Mouse (Mus musculus) brain, embryonic 14.5 days (tissue): ENCODE data around the gene Tbl1xr1.

ENCODE experiments used
- CTCF ChIP-seq: fragments of 200-500 bp; IDR thresholded peaks from 2 replicates; pipeline ENCODE4 v1.5.1; 2012; ENCODE audit warnings: inconsistent platforms, mild to moderate bottlenecking, moderate library complexity, borderline replicate concordance; ENCODE audit not compliant: insufficient read depth, insufficient read length; ENCODE audit errors: extremely low read depth
- POLR2A ChIP-seq: fragments of 200-500 bp; IDR thresholded peaks from 2 replicates; pipeline ENCODE4 v1.6.1; 2012; ENCODE audit warnings: mild to moderate bottlenecking, inconsistent platforms, borderline replicate concordance; ENCODE audit not compliant: poor library complexity, insufficient read depth, insufficient read length, severe bottlenecking; ENCODE audit errors: extremely low read depth

DNA sequence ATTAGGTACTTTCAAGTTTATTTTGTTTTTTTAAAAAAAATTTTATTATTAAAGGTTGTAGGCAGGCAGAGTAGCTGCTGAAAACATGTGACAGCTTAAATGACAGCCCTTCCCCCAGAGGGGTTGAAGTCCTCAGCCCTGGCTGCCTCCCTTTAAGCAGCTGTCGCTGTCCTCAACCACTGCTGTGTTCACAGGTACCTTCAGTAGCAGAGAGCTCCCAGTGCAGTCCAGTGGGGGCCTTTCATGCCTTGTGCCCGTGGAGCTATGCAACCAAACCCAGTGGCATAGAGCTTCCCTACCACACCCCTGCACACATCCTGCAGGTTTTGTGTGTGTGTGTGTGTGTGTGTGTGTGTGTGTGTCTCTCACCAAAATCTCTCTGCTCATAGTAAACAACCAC, 38.8 kb downstream of the Tbl1xr1 start:
- TF ChIP-seq POLR2A (no peak), CTCF (no peak)
